8 mouse cellular contexts compared by ENCODE assay signal in the genomic region with DNA sequence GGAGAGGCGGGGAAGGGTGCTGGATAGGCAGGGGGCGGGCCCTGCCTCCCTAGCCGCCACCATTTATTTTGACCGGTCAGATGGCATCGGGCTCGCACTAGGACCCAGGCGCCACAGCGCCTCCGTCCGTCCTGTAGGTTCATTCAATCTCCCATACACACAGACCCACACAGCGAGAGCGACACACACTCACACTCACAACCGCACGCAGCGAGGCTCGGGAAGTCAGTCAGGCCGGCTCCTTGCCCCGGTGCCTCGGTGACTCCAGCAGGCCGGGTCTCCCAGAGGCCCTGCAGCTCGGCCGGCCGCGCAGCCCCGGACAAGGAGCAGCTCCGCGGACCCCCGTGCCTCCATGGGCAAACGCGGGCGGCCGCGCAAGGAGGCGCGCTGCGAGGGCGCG. TPM values are rescaled to one million over a fixed set of nuclear protein-coding genes. Genes with fewer than 3 reads are reported as not detected.
DNase-seq lines count a peak whose midpoint lies in the region; ATAC-seq and TF ChIP-seq lines count a peak whose summit lies in the region.

A gene (plus strand): TSS at position 171 of the 400 bp plus-strand sequence.

- peak; percentile 65 for ATAC-seq in hindbrain, embryonic 16.5 days

- peaks cover 2% of the 10 kb centered on the region; the same call in 1 of the 2 replicates for H3K4me1 ChIP-seq in cortical plate, adult 2 months (ENCODE audit: control insufficient read depth, insufficient read depth, low read length)
- H3K4me1 ChIP-seq in hindbrain, embryonic 16.5 days (ENCODE audit: control insufficient read depth, insufficient read depth, low read depth, low read length), result peaks cover 11% of the 10 kb centered on the region

- H3K9me3 ChIP-seq in hindbrain, embryonic 16.5 days (ENCODE audit: control insufficient read depth, low read length), result no peaks in the 10 kb centered on the region

- peak within 1 kb of the TSS; percentile 98 for H3K4me3 ChIP-seq in cortical plate, adult 2 months (ENCODE audit: insufficient read depth, low read length)
- peak within 1 kb of the TSS; percentile 87 for H3K4me3 ChIP-seq in hindbrain, embryonic 16.5 days (ENCODE audit: low read length)

- peak within 1 kb of the TSS; percentile 90 for H3K4me2 ChIP-seq in hindbrain, embryonic 16.5 days (ENCODE audit: low read length)

- H3K9ac ChIP-seq in hindbrain, embryonic 16.5 days (ENCODE audit: low read depth, low read length), result peak within 1 kb of the TSS; percentile 83

- H3K27ac ChIP-seq in cortical plate, adult 2 months (ENCODE audit: insufficient read depth, low read length), result peak within 1 kb of the TSS; percentile 96
- H3K27ac ChIP-seq in hindbrain, embryonic 16.5 days (ENCODE audit: low read depth, low read length), result peak within 1 kb of the TSS; percentile 94

- no peaks in the 10 kb centered on the region for H3K36me3 ChIP-seq in hindbrain, embryonic 16.5 days (ENCODE audit: control insufficient read depth, insufficient read depth, low read length)

- peak; percentile 92 for TF ChIP-seq POLR2A in cortical plate, adult 2 months (IDR thresholded peaks at IDR 0.05; ENCODE audit: extremely low read depth, insufficient read depth, low read length)

- peak; percentile 90 for DNase-seq in adipocyte (ENCODE audit: low spot score)
- DNase-seq in gastrocnemius, adult 8-10 months (ENCODE audit: low spot score in 2 of 2), result peak; percentile 67 to 73
- DNase-seq in left cerebral cortex, adult 18-20 months (ENCODE audit: low spot score in 2 of 2), result peak; percentile 86 to 90
- DNase-seq in lung, postnatal 4 days, result peak; percentile 83 to 86
- DNase-seq in retina, embryonic 14.5 days (ENCODE audit: low spot score), result peak; percentile 88
- peak; percentile 79 for DNase-seq in urinary bladder, postnatal 14 days (ENCODE audit: low spot score)

- no peaks in the 10 kb centered on the region for H3K27me3 ChIP-seq in hindbrain, embryonic 16.5 days (replicated peaks; ENCODE audit: control insufficient read depth, insufficient read depth, low read length)

- WGBS in hindbrain, embryonic 16.5 days, result under 1% methylated on average over 38 of the region's 38 CpGs

- no peak for TF ChIP-seq CTCF in cortical plate, adult 2 months (IDR thresholded peaks at IDR 0.05; ENCODE audit: extremely low read depth, insufficient read depth, low read length)

RNA-seq across cellular contexts. Expression of the gene that starts here (rescaled TPM):
- 81.0 and 82.8 TPM in 2 replicates for polyA plus RNA-seq in cortical plate, adult 2 months (2012; rRNA removed)
- total RNA-seq in gastrocnemius, adult 8-10 months (2022), result 10 to 100 TPM; 48.9 to 53.6 (median 51.5) TPM
- 18.9 and 27.8 TPM in 2 replicates for polyA plus RNA-seq in hindbrain, embryonic 16.5 days (2015; fragmentation: Nextera tagmentation; extraction: Ambion mirVana)
- 10 to 100 TPM; 76.1 to 89.7 TPM for total RNA-seq in left cerebral cortex, adult 18-20 months (2021)

Comparison
In these comparisons a context has a peak if more than half of its experiments do, and no peak if none do; other contexts are left out.
1. Peak in every context shown above with its lines: DNase-seq, ATAC-seq, H3K4me3 ChIP-seq and H3K27ac ChIP-seq.